Mouse (Mus musculus): ENCODE data around the gene Gm45717.

Gene Gm45717

DNA sequence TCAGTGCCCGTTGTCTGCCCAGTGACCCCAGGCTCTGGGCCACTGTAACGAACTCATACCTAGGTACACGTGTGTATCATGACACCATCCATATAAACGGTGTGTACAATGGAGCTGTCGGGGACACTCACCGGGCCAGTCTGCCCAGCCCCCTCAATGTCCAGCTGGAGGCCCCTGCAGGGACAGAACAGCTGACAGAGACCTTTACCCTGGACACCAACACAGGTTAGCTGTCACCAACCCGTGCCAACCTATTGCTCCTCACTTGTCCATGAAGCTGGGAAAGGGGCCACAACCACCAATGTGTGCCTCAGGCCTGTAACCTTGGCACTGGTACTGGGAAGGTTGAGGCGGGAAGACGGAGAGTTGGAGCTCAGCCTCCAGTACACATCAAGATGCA, 13.4 kb downstream of the Gm45717 start:
- DNase-seq = peak; percentile 25

DNA sequence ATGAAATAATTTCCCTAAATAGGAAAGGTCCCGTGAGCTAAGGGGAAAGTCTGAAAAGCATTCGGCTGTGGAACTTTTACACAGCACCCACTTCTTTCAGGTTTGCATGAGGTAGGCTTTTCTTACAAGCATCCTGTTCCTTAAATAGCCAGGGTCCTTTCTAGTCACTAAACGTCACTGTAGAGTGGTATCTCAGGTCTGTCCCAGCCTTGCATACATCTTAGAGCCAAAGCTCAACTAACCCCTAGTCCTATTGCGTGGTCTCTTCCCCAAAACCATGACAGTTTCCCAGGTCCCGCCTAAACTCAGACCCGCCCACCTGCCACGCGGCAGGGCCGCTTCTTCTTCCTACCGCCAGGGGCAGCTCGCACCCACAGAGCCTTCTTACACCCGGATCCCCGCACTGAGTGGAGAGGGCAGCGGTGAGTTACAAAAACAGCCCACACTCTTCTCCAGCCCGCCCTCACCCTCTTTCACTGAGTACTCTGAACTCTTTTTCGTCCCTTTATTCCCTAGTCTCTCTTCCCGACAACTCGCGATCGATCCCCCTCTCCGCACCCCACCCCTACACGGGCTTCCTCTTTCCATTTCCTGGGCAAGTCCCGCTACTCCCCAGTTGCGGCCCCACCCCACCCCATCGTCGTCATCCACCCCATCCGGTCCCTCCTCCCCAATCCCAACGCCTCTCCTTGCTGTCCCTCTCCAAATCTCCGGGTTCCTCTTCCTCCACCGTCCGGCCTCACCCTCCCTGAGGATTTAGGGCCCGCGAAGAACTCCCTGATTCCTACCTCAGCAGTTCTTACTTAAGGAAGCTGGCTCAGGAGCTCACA, 14.3 kb downstream of the Gm45717 start, which contains the start of gene Pgghg:
TSS of gene Pgghg (plus strand) at position 170 of the 830 bp plus-strand sequence.
- DNase-seq = peak; percentile 83

DNA sequence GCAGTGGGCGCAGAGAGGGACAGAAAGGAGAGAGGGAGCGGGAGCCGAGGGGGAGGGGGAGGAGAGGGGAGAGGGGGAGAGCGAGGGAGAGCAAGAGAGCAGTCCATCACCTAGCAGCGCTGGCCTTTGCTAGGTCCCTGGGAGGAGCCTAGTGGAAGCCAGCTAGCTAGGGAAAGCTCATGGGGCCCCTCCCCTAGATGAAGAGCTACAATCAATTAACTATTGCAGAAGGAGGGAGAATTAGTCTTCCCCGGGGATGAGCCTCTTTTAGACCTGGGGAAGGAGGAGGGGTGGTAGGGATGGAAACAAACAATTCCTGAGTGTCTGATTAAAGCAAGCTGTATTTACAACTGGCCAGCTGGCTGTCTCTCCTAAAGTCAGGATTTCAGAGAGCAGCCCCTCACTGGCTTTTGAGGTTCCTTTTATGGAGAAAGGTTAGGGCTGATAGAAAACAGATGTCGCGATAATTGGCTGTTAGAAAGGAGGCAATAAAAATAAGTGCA, 16.0 kb downstream of the Gm45717 start:
- no peak for DNase-seq

DNA sequence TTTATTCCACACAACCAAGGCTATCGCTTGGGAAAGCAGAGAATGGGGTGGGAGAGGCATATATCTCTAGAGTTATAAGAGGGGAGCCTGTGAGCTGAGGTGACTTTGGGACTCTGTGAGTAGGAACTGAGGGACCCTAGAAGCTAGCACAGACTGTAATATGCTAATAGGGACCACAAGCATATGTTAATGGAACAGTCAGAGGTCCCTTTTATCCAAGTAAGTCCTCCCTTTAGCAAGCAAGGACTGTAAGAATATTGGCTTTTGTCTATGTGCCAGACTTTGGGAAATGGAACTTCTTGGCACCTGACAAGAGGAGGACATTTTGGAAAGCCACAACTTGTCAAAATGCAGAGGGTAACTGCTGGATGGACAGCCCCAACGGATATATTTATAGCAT, 16.8 kb downstream of the Gm45717 start:
- no peak for DNase-seq

DNA sequence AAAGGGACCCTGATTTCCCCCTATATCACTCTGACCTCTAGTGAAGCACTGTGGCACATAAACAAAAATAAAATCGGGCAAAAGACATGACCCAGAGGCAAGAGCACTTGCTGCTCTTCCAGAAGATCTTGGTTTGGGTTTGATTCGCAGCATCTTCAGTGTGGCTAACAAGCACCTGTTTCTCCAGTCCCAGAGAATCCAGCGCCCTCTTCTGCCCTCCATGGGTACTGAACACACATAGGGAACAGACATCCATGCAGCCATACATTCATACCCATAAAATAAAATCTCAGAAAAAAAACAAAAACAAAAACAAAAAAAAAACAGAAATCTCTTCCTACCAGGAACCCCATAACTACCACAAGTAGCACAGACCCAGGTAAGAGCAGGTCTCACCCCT, 17.3 kb downstream of the Gm45717 start:
- peak; percentile 38 for DNase-seq

DNA sequence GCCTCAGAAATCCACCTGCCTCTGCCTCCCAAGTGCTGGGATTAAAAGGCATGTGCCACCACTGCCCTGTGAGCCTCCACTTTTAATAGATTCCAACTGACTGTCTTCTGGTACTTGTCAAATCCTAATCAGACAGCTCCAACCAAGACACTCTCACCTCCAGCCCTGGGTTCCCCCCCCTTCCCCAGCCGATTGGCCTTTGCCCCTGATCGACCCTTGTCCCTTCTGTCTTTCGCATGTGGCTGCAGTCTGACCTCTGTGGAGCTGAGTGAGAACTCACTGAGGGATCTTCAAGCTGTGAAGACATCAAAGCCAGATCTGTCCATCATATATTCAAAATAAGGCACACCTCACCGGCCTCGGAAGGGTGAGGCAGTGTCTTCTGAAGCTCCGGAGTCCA, 28.6 kb downstream of the Gm45717 start:
- no peak for DNase-seq

DNA sequence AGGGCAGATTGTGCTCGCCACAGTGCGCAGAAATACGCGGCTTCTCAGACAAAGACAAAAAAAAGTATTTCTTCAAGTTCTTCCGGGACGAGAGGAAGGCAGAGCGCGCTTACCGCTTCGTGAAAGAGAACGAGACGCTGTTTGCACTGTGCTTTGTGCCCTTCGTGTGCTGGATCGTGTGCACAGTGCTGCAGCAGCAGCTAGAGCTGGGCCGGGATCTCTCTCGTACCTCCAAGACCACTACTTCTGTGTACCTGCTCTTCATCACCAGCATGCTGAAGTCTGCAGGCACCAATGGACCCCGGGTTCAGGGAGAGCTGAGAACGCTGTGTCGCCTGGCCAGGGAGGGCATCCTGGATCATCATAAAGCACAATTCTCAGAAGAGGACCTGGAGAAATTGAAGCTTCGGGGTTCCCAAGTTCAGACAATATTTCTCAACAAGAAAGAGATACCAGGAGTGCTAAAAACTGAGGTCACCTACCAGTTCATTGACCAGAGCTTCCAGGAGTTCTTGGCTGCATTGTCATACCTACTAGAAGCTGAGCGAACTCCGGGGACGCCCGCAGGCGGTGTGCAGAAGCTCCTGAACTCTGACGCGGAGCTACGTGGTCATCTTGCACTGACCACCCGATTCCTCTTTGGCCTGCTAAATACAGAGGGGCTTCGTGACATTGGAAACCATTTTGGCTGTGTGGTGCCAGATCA, 32.5 kb downstream of the Gm45717 start:
- no peak for DNase-seq

DNA sequence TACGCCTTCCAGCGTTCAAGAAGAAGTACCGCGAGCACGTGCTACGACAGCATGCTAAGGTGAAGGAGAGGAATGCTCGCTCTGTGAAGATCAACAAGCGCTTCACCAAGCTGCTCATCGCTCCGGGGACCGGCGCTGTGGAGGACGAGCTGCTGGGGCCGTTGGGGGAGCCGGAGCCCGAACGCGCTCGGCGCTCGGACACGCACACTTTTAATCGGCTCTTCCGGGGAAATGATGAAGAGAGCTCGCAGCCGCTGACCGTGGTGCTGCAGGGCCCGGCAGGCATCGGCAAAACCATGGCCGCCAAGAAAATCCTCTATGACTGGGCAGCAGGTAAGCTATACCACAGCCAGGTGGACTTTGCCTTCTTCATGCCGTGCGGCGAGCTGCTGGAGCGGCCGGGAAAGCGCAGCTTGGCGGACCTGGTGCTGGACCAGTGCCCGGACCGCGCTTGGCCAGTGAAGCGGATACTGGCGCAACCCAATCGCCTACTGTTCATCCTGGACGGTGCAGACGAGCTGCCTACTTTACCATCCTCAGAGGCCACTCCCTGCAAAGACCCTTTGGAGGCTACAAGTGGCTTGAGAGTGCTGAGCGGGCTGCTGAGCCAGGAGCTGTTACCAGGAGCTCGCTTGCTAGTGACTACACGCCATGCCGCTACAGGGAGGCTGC, 33.2 kb downstream of the Gm45717 start:
- no peak for DNase-seq

DNA sequence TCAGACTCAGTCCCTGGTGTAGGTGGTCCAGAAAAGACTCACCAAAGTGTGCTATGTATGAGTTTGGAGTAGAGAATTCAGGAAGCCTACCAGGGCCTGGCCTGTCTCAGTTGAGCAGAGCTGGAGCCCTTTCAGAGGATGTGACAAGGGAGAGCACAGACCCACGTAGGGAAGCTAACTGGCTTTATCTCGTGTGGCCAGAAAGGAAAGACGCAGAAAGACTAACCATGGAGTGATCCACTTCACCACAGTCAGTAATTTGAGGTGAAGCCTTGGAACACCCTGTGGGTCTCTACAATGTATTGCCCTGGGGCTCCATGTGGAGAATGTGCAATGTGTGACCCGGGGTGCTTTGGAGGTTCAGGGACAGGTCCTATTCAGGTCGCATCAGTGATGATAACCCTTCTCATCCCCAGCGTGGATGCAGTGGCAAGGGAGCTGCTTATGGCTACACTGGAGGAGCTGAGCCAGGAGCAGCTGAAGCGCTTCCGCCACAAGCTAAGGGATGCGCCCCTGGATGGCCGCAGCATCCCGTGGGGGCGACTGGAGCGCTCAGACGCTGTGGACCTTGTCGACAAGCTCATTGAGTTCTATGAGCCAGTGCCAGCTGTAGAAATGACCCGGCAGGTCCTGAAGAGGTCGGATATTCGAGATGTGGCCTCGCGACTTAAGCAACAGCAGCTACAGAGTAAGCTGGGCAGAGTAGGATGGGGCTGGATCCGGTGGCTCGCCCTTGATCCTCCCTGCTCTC, 34.3 kb downstream of the Gm45717 start:
- no peak for DNase-seq

DNA sequence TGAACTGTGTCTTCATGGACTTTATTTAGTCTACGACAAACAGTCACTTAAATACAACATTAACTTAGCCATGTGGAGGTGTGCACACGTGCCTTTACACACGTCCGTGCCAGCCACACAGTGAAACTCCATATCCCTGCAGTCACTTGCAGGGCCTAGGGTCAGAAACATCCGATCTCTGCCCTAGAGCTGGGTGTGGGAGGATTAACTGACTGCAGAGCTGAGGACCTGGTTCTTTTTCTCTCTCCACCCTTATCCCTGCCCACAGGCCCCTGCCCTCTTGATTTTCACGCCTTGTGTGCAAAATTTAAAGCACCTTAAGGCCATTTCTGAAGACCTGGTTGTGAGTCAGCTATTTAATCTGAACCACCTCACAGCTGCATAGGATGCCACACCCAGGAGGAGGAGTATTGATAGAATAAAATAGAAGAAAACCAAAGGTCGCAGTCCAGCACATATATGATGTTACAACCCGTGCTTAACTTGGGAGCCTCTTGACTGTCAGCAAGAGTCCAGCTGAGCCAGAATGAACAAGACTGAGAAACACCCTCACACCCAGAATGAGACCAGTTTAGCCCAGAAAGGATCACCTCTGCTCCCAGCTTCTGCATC, 35.2 kb downstream of the Gm45717 start, which contains the start of gene Nlrp6:
TSS of gene Nlrp6 (plus strand) at position 485 of the 612 bp plus-strand sequence.
- DNase-seq = no peak

DNA sequence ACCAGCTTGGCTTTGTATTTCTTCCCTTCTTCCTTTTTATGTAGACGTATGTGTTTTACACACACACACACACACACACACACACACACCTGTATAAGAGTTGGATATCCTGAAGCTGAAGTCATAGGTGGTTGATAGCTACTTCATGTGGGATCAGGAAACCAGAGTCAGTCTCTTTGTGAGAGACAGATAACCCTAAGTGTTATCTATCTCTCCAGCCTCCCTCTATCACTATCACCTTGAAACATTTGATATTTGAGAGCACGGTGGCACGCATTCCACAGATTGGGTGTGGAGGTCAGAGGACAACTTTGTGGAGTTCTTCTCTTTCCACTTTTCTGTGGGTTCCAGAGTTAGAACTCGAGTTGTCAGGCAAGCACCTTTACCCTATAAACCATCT, 35.8 kb downstream of the Gm45717 start:
- no peak for DNase-seq

DNA sequence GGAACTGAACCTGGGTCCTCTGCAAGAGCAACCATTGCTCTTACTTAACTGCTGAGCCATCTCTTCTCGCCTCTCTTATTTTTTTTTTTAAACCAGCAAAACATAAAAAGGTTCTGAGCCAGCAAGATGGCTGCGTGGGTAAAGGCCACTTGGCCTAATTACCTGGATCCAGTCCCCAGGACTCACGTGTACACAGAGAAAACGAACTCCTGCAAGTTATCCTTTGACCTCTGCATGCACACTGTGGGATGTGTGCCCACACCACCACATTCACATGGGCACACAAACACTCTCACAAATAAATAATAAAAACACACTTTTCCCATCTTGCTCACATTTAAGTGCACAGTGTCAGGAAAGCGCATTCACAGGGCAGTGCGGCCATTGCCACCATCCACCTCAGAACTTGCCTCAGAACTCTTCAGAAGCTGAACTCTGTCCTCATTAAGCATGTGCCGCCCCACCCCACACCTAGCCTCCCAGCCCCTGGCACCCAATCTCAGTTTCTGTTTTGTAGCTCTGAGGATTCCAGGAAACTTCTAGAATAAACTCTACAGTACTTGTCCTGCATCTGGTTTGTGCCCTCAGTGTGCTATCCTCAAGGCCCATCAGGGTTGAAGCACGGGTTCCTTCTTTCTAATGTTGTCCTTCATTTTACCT, 41.6 kb downstream of the Gm45717 start:
- no peak for DNase-seq

DNA sequence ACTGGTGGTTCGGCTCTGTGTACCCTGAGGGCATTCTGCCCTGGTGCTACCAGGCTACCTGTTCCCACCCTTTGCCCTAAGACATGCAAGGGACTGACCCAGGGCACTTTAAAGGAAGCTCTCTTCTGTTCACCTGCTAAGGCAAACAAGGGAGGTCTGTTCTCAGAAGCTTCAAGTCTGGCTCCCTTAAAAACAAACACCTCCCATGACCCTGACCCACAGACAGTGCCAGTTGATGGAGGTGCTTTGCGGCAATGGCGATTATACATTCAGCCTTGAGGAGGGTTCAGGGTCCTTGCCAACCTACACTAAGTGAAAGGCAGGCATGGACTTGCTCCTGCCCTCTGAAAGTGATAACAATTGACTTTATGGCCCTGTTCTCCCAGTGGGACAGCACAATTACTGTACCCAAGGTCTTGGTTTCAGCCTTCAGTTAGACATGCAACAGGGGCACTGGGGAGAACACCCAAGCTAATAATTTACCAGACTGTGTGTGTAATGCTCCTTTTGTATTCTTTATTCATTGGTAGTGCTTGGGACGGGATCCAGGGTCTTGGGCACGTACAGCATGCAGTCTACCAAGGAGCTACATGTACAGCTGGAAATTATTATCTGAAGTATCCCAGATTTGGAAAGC, 42.8 kb downstream of the Gm45717 start:
- DNase-seq = no peak

DNA sequence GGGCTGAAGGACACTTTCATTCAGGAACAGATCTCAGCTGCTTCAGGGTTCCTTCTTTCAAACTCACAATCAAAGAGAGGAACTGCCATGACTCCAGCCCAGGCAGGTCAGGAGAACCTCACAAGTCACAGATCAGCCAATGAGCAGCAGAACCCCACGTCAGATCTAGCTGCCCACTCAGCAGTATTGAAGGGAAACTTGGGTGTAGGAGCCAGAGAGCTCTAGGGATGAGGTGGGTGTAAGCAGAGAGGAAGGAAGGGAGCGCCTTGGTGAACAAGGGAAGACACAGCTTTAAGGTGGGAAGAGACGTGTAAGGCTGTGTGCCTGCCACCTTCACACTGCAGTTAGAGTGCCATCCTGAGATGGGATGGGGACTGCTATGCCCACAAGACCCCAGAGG, 43.4 kb downstream of the Gm45717 start:
- DNase-seq = no peak

DNA sequence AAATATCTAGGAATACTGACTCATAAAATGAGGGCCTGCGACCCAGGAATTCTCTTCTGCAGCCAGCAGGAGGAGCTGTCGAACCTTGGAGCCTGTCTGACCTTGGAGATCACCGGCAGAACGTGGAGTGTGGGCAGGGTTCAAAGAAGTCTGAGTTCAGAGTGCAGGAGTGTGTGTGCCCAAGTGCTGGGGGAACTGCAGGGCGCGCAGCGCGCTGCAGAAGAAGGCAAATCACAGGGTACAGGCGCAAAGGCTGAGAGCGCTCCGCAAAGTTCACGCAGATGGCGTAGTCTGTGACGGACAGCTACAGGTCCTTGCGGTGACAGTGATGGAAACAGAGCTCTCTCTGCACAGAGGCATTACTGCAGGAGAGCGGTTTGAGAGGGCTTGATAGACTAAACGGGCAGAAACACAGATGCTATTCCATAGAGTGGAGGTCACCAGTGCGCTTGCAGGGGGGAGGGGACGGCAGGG, 47.1 kb downstream of the Gm45717 start:
- DNase-seq = peak; percentile 82

DNA sequence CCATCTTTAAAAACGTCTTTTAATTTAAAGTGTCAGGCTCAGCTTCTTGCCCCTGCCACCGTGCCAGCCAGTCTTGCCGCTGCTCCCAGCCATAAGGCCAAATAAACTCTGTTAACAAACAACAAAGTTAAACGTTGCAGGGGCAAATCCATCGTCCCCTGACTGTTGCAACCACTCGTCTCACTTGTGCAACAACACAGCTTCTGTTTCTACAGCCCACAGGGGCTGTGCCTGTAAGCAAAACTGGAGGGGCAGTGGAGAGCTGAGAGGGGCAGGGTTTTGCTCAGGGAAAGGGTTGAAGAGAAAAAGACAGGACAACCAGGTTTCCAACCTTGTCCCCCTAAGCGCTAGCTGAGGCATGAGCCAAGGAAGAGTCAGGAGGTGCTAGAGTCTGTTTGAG, 47.6 kb downstream of the Gm45717 start:
- no peak for DNase-seq

DNA sequence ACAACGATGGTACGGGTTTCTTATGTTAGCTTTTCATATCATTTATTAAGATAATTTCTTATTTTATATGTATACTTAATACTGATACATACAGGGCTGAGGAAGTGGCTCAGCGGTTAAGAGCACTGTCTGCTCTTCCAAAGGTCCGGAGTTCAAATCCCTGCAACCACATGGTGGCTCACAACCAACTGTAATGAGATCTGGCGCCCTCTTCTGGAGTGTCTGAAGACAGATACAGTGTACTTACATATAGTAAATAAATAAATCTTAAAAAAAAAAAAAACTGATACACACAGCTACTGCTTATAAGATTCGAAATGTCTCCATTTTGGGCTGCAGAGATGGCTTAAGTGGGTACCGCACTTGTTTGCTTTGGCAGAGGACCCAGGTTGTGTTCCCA, 48.0 kb downstream of the Gm45717 start:
- no peak for DNase-seq

DNA sequence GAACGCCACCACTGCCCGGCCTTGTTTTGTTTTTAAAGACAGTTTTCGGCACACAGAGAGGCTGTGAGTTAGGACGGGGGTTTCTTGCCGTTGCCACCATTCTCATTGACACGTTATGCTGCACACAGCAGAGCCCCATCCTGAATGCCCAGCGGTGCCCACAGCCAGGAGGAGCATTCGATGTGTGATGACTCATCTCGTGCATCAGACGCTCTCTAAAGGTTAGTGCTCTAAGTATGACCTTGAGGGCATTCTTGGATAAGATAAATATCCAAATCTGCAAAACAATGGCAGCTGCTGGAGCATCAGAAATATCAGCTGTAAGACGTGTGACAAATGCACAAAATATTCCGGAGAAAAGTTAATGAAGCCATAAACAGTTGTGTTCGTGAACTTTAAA, 48.6 kb downstream of the Gm45717 start:
- DNase-seq = no peak

DNA sequence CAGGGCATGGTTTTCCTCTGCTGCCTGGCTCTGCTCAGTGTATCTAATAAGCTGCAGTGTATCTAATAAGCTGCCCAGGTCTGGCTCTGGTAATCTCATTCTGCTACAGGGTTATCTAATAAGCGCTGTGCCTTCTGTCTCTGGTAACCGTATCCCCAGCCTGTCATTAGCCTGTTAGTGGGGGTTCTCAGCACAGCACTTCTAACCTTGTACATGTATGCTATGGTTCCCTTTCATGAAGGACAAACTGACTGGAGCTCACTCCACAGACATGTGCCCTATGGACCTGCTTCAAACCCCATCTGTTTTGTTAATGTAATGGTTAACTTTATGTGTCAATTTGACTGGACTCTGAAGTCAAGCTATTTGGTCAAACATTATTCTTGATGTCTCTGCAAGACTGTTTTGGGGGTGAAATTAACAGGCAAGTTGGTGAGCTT, 50.1 kb downstream of the Gm45717 start:
- DNase-seq = no peak

DNA sequence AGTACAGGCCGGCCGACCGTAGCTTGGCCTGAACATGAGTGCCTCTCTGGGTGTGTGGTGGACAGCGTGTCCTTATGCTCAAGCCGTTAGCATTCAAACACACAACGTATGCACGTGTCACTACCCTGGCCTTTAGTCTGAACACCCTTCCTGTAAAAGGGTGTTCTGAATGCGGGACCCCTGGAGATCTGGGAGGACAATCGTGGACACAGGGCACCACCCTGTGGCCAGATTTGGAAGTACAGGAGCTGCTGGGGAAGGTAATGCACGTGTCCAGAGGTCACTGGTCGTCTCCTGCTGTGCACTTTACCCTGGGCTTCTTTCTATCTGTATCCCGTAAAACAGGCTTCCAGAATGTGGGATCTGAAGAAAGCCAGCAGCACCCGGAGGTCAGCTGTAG, 52.5 kb downstream of the Gm45717 start:
- peak; percentile 82 for DNase-seq

All from thymus, postnatal 14 days (tissue).